Mouse (Mus musculus) gastrocnemius, postnatal 14 days (tissue): ENCODE data around the gene Cmtm3. TPM values are rescaled to one million over a fixed set of nuclear protein-coding genes. Genes with fewer than 3 reads are reported as not detected.

Experiments
- DNase-seq: peaks from one replicate; pipeline ENCODE4 v3.0.0; 2021; ENCODE audit warnings: mixed read lengths
- intact Hi-C: fragments of 180-260 bp; cut with DNase I; formaldehyde crosslinking; loops from one replicate; pipeline ENCODE4 v1.15.1; 2025; ENCODE audit warnings: low total_unique reads
- total RNA-seq, 2 experiments: library from RNA; stranded (reverse); gene quantifications; 2 replicates each; pipeline ENCODE4 v1.2.3; 2021

The Cmtm3 gene
- total RNA-seq, 2 experiments from 2014 or later = 15.2 to 21.7 TPM

DNA sequence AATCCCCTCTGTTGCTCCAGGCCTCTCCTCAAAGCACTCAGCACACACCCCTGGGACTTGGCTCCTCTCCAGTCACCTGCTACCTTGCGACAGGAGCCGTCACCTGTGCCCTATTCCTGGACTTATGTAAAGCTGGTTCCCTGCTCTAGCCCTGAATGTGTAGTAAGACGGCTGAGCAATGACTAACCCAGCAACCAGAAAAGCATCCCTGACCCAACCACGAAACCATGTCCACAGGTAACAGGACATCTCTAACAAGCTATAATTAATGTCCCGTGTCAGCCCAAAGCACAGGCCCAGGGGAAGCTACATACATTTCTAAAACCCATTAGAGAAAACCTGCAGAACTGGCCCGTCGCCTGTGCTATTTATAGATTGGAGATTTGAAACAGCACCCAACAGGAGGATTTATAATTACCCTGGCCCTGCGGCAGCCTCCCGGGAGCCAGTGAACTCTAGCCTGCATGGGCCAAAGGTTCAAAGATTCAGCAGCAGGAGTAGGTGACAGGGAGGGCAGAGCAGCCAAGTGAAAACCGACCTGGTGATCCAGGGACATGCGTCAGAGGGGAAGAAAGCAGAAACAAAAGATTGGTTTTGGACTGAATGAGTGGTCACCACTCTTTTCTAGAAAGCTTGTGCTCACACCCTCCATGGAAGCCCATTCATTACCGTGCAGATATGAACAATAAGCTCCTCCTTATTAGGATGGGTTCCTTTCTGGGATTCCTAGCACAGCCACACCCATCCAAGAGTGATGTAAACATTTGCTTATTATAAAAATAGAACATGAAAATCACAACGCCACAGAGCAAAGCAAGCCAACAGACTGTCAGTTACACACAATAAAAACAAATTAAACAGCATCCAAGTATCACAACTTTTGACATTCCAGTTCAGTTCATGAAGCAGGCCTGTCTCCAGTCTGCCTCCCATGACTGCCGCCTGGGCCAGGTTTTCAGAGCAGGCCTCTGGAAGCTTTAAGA, 35.9 kb downstream of the Cmtm3 start:
- intact Hi-C loops = no loop called here
- DNase-seq = no peak

DNA sequence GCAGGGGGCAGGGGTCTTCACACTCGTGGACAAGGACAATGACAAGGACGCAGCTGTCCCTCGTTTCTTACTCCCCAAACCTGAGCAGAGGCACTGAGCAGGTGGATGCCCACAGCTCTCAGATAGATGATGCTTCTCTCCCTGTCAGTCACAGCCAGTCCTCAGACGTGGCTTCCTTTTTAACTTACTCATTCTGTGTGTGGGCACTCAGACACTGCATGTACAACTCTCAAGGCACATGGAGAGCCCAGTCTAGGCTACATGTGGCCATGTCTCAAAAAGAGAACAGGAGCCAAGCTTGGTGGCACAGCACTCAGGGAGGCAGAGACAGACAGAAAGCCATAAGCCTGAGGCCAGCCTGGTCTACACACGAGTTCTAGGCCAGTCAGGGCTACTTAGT, 36.7 kb downstream of the Cmtm3 start:
- intact Hi-C loops = no loop called here
- DNase-seq = no peak

DNA sequence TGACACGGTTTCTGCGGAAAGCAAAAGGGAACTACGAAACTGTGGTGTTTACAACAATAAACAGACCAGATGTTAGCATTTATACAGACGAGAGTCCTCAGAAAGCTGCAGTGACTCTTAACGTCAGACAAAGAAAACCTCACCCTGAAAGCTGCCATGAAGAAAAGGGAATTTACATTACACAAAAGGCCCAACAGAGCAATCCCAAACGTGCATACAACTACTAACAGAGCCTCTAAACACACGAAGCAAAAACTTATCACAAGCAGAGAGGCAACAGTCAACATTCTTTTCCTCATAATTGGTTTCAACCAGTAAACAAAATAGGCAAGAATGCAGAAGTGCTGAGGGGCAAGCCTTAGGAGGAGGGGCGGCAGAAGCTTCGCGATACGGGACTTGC, 37.5 kb downstream of the Cmtm3 start:
- intact Hi-C loops = no loop called here
- DNase-seq = no peak

GRCm38 (mm10) chr8:104379301-104379836, 40.2 kb downstream of the Cmtm3 start:
- intact Hi-C loops = no loop called here
- no peak for DNase-seq

GRCm38 (mm10) chr8:104380269-104380668, 41.1 kb downstream of the Cmtm3 start:
- no peak for DNase-seq
- intact Hi-C loops = no loop called here

DNA sequence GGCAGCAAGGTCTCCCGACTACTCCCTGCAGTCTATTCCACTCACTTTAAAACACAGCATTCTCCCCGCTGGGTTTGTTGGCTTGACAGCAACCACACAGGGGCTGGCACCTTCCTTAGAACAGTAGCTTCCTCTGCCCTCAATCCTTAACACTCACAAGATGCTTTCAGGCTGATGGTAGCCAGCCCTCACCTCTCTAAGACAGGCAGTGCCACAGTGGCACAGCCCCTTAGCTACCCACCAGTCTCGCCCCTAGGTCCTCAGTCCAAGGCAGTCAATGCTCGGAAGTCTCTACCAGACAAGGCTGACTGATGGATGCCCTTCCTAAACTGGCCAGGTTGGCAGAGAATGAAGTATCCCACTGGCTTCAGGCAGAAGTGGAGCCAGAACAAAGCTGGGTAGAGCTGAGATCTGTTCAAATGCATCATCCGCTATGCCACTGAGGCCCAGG, 41.8 kb downstream of the Cmtm3 start:
- no peak for DNase-seq
- intact Hi-C loops = no loop called here

GRCm38 (mm10) chr8:104383296-104383695, 44.1 kb downstream of the Cmtm3 start:
- intact Hi-C loops = no loop called here
- DNase-seq = no peak

- DNase-seq = no peak
- intact Hi-C loops = no loop called here
Observed at GRCm38 (mm10) chr8:104383977-104384376, 44.8 kb downstream of the Cmtm3 start.

GRCm38 (mm10) chr8:104386693-104387092, 47.5 kb downstream of the Cmtm3 start:
- intact Hi-C loops = no loop called here
- no peak for DNase-seq

GRCm38 (mm10) chr8:104387501-104387900, 48.3 kb downstream of the Cmtm3 start:
- no peak for DNase-seq
- intact Hi-C loops = no loop called here

- no peak for DNase-seq
- intact Hi-C loops = no loop called here
Observed at GRCm38 (mm10) chr8:104387980-104388379, 48.8 kb downstream of the Cmtm3 start.

- DNase-seq = no peak
- intact Hi-C loops = no loop called here
Observed at GRCm38 (mm10) chr8:104390245-104390644, 51.0 kb downstream of the Cmtm3 start.

DNA sequence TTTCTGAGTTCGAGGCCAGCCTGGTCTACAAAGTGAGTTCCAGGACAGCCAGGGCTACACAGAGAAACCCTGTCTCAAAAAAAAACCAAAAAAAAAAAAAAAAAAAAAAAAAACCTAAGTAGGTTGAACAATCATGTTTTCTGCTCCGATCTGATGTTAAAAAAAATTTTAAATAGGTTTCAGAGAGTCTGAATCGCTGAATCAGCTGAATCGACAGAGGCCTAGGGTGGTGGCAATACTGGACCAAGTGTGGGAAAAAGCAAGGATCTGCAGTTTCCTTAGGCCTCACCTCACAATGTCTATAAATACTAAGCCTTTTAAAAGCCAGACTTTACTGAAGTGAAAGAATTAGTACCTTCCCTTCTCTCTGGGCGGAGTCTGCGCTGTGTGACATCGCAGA, 53.9 kb downstream of the Cmtm3 start:
- DNase-seq = no peak
- intact Hi-C loops = no loop called here

- intact Hi-C loops = no loop called here
- DNase-seq = no peak
Observed at GRCm38 (mm10) chr8:104393767-104394166, 54.6 kb downstream of the Cmtm3 start.

DNA sequence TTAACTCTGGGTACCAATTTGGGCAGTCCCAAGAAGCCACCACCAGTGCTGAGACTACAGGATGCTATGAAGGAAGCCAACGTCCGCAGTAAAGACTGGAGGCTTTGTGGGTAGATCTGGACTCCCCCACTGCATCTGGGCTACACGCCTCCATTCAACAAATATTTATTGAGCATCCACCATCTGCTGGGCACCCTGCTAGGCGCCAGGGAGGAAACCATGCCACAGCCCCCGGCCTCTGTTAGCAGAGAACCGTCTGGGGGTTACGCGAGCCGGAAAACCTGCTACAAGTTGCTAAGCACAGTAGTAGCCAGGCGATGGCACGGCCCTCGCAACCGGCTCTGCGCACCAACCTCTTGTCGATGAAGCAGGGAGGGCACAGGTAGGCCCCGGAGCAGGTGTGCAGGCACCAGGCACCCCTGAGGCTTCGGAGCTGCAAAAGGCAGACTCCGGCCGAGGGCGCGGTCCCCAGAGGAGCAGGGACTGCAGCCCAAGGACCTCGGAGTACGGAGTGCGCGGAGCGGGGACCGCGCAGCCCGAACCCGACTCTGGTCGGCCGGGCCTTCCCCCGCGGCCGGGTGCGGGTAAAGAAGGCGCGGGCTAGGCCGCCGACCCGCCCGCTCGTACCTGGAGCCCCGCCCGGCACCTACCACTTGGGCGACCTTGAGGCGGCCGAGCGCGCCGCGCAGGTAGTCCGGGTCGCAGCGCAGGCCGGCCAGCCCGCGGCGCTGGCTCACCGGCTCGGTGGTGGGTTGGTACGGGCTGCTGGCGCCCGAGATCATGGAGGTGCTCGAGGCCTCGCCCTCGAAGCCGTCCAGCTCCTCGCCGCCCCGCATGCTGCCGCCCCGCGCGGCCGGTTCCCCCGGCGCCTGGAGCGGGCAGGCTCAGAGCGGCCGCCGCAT, 55.8 kb downstream of the Cmtm3 start:
- intact Hi-C loops = no loop called here

DNA sequence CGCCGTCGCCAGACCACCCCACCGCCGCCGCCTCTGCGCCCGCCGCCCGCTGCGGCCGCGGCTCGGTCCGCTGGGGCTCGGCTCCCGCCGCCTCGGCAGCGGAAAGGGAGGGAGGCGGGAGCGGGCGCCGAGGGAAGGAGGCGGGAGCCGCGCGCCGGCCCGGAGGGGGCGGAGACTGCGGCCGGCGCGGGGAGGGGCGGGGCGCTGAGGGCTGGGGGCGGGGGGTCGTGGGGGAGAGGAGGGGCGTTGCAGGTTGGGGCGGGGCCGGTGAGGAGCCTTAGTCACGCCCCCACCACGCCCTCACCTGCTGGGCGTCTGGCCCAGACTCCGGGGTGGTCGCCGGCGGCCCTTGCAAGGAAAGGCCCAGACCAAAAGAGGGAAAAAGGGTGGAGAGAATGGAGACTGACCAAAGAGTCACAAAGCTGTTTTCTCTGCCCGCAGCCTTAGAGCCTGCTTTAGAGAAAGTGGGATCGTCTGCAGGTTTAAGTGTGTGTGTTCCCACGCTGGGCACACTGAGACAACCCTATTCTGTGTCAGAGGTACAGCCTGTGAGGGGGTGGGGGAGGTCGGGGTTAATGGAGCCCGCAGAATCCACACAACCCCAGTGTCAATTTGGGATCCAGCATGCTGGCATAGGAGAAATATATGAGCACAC, 56.6 kb downstream of the Cmtm3 start, which contains the start of gene Cmtm4:
Gene Cmtm4, minus strand, starts transcription at position 105 of the 655 bp plus-strand sequence.
- peak; percentile 68 for DNase-seq
- intact Hi-C loops = no loop called here

More for the DNA sequence above, 55.8 kb downstream of the Cmtm3 start:
- DNase-seq = peak; percentile 22
